Mouse (Mus musculus) midbrain, embryonic 15.5 days (tissue): ENCODE results near the gene Nrf1. TPM values are rescaled to one million over a fixed set of nuclear protein-coding genes. Genes with fewer than 3 reads are reported as not detected.

Experiments
- ATAC-seq: fragments of 200-750 bp; cut with Nextera tagmentation; replicated peaks from 2 replicates; pipeline ENCODE4 v1.8.0; 2017; ENCODE audit warnings: moderate TSS enrichment
- H3K27ac ChIP-seq: fragments of 300-500 bp; sonication (generic); 2 replicates; pipeline ENCODE4 v1.5.1; 2015; ENCODE audit warnings: mild to moderate bottlenecking, inconsistent platforms
- H3K27me3 ChIP-seq: fragments of 300-500 bp; sonication (generic); replicated peaks from 2 replicates; pipeline ENCODE4 v1.6.1; 2015; ENCODE audit warnings: inconsistent platforms
- H3K36me3 ChIP-seq: fragments of 300-500 bp; sonication (generic); replicated peaks from 2 replicates; pipeline ENCODE4 v1.6.1; 2015; ENCODE audit warnings: inconsistent platforms
- H3K4me1 ChIP-seq: fragments of 300-500 bp; sonication (generic); 2 replicates; pipeline ENCODE4 v1.6.1; 2015; ENCODE audit warnings: inconsistent platforms
- H3K4me2 ChIP-seq: fragments of 300-500 bp; sonication (generic); 2 replicates; pipeline ENCODE4 v1.6.1; 2015; ENCODE audit warnings: inconsistent platforms, mild to moderate bottlenecking, moderate library complexity
- H3K4me3 ChIP-seq: fragments of 300-500 bp; sonication (generic); 2 replicates; pipeline ENCODE4 v1.5.1; 2015; ENCODE audit warnings: mild to moderate bottlenecking, inconsistent platforms
- H3K9ac ChIP-seq: fragments of 300-500 bp; sonication (generic); 2 replicates; pipeline ENCODE4 v1.6.1; 2015; ENCODE audit warnings: mild to moderate bottlenecking, inconsistent platforms
- H3K9me3 ChIP-seq: fragments of 300-500 bp; sonication (generic); 2 replicates; pipeline ENCODE4 v1.6.1; 2016; ENCODE audit warnings: inconsistent platforms
- WGBS: fragments of 180-500 bp; shearing (Covaris S2); methylation state at CpG from one replicate; pipeline ENCODE4 v1.1.7; 2015; ENCODE audit warnings: mixed read lengths; 5-methylcytosine and 5-hydroxymethylcytosine counted together
- microRNA counts: library from miRNA; unstranded; fragments of <30 nt; microRNA quantifications from one replicate; lab custom pipeline; 2016
- microRNA-seq: library from miRNA; unstranded; fragments of <30 nt; microRNA quantifications from one replicate; pipeline ENCODE4, GENCODE M21; 2016
- polyA plus RNA-seq: library from polyadenylated mRNA; unstranded; fragments of >200 nt; fragmentation: Nextera tagmentation; extraction: Ambion mirVana; gene quantifications from 2 replicates; pipeline ENCODE4 v1.2.1, GENCODE M21; 2015

Gene Nrf1
- polyA plus RNA-seq, 1 experiment from 2014 or later = 40.0 TPM

- Histone ChIP-seq H3K9ac (no peak overlapping the region), H3K27me3 (peaks cover 39% of the 10 kb centered on the region)
- 86% methylated on average over 4 of the region's 4 CpGs for WGBS
Observed at GRCm38 (mm10) chr6:30183624-30184023, 135.8 kb downstream of the Nrf1 start.

GRCm38 (mm10) chr6:30195656-30196055 is 147.9 kb downstream of the Nrf1 start:
- no peak for ATAC-seq
- no peaks in the 10 kb centered on the region for H3K9me3 ChIP-seq
- WGBS = 79% methylated on average over 11 of the region's 11 CpGs

More at GRCm38 (mm10) chr6:30183624-30184023, 135.8 kb downstream of the Nrf1 start:
- no peak for ATAC-seq
- Histone ChIP-seq H3K36me3 (no peaks in the 10 kb centered on the region), H3K4me3 (no peak overlapping the region), H3K27ac (no peak overlapping the region), H3K4me2 (no peak overlapping the region), H3K9me3 (no peaks in the 10 kb centered on the region), H3K4me1 (0 out of 2 replicates have a peak, but pooled peaks cover 4% of the 10 kb centered on the region)

DNA sequence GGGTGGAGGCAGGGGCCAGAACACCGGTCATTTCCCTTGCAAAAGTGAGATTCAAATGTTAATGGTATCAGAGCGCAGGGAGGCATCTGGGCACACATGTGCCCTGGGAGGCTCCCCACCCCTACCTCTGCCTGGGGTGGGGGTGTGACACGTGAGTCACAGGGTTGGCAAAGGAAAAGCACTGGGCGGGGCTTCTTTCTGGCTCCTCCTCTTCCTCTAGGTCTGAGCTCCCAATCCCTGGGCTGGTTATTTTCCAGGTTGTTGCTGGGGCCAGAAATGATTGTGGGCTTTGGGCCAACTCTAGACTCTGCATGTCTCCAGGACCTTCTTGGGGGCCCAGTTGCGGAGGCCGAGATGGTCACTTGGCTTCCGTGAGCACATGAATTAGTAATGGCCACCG is 148.4 kb downstream of the Nrf1 start:
- 79% methylated on average over 8 of the region's 8 CpGs for WGBS
- H3K36me3 ChIP-seq = no peaks in the 10 kb centered on the region
- no peak overlapping the region for H3K4me2 ChIP-seq
- H3K4me3 ChIP-seq = no peak overlapping the region
- H3K9ac ChIP-seq = no peak overlapping the region
- no peak overlapping the region for H3K27ac ChIP-seq
- H3K27me3 ChIP-seq = no peaks in the 10 kb centered on the region
- H3K9me3 ChIP-seq = no peaks in the 10 kb centered on the region
- H3K4me1 ChIP-seq = no peaks in the 10 kb centered on the region
- ATAC-seq = no peak

More at GRCm38 (mm10) chr6:30195656-30196055, 147.9 kb downstream of the Nrf1 start:
- Histone ChIP-seq H3K4me2 (no peak overlapping the region), H3K4me1 (no peaks in the 10 kb centered on the region), H3K4me3 (no peak overlapping the region), H3K27ac (no peak overlapping the region), H3K27me3 (no peaks in the 10 kb centered on the region), H3K36me3 (no peaks in the 10 kb centered on the region), H3K9ac (no peak overlapping the region)

MicroRNAs within 50 kb of the gene (microRNA counts, 519-probe panel; counts per million panel counts)
- microRNA mmu-miR-182 (lab: Ali Mortazavi, UCI) (not detected), microRNA mmu-miR-183 (lab: Ali Mortazavi, UCI) (2,124 counts per million, percentile 23 among the panel's probes with 10 or more counts), microRNA mmu-miR-96 (lab: Ali Mortazavi, UCI) (2,821 counts per million, percentile 63 among the panel's probes with 10 or more counts)

Small RNA genes lying within 50 kb of the gene (microRNA-seq; reads per million reads assigned to microRNA genes)
- 666 reads per million, percentile 76 among the genes with 10 or more reads in this experiment for gene Mir182
- gene Mir183 = 634 reads per million, percentile 75 among the genes with 10 or more reads in this experiment
- 194 reads per million, percentile 61 among the genes with 10 or more reads in this experiment for gene Mir96

Other genes starting within 250 kb of the Nrf1 start
- gene Strip2, start 131.0 kb upstream of the Nrf1 start, polyA plus RNA-seq = 3.9 and 4.0 TPM in 2 replicates